9 mouse cellular contexts compared by ENCODE assay signal in the genomic region with DNA sequence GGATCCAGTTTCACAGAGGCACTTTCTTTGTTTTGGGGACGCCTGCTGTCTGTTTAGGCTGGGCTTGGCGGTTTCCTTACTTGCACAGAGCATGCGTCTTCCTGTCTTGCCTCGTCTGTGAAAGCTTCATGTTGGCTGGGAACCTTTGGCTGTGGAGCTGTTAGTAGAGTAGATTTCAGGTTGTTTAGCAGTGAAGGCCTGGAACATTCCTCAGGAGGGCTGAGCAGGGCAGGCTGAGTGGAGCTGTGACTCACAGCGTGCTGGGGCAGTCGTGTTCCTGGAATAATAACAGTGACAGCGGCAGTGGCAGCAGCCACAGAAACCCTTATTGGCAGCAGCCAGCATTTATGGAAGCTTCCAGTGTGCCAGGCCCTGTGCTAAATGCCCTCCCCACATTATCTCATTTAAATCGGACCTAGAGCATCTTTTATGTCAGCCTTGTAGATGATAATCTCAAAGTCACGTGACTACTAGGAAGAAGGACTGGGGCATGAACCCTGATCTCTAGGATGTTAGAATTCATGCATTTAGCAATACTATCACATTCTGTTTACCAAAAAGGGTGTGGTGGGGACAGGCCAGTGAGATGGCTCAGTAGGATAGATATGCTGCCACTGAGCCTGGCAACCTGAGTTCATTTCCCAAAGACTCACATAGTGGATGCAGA. TPM values are rescaled to one million over a fixed set of nuclear protein-coding genes. Genes with fewer than 3 reads are reported as not detected.
DNase-seq lines count a peak whose midpoint lies in the region; ATAC-seq and TF ChIP-seq lines count a peak whose summit lies in the region.
"Had no signal": no experiment of that assay in that cellular context is flagged by ENCODE, and none has a peak within 500 bp of the region (broad histone marks: within the 10 kb centered on the region; RNA-seq: fewer than 3 reads in every experiment).

No protein-coding gene starts in this region.

- H3K36me3 ChIP-seq in midbrain, postnatal 0 days (ENCODE audit: insufficient read depth, low read length) = no peaks in the 10 kb centered on the region
- H3K36me3 ChIP-seq in midbrain, embryonic 15.5 days (replicated peaks) = no peaks in the 10 kb centered on the region
- H3K36me3 ChIP-seq in heart, embryonic 15.5 days = no peaks in the 10 kb centered on the region
- H3K36me3 ChIP-seq in myocyte (ENCODE audit: control insufficient read depth, insufficient read depth) = no peaks in the 10 kb centered on the region
- H3K36me3 ChIP-seq in intestine, postnatal 0 days (ENCODE audit: control insufficient read depth, insufficient read depth) = no peaks in the 10 kb centered on the region
- H3K36me3 ChIP-seq: midbrain, embryonic 12.5 days had no signal

- H3K9ac ChIP-seq in midbrain, postnatal 0 days (replicated peaks; ENCODE audit: low read length, poor library complexity, severe bottlenecking) = no peak overlapping the region
- H3K9ac ChIP-seq in midbrain, embryonic 15.5 days = no peak overlapping the region
- no peak overlapping the region for H3K9ac ChIP-seq in heart, embryonic 15.5 days
- no peak overlapping the region for H3K9ac ChIP-seq in intestine, postnatal 0 days (ENCODE audit: low read depth, low read length)
- H3K9ac ChIP-seq: midbrain, embryonic 12.5 days had no signal

- DNase-seq in midbrain, postnatal 0 days (ENCODE audit: low spot score) = peak; percentile 15
- no peak for DNase-seq in cerebellum, adult 9-10 months
- DNase-seq in cerebellum, adult 18-20 months = no peak

- no peak overlapping the region for H3ac ChIP-seq in myocyte (ENCODE audit: control insufficient read depth, insufficient read length)

- H3K79me2 ChIP-seq in myocyte (ENCODE audit: control insufficient read depth, insufficient read depth) = no peaks in the 10 kb centered on the region

- H3K4me3 ChIP-seq in midbrain, postnatal 0 days (ENCODE audit: low read depth, low read length) = no peak overlapping the region
- no peak overlapping the region for H3K4me3 ChIP-seq in midbrain, embryonic 15.5 days
- H3K4me3 ChIP-seq in brown adipose tissue, adult 24 weeks (ENCODE audit: insufficient read depth, low read depth, low read length) = no peak overlapping the region
- H3K4me3 ChIP-seq in heart, embryonic 15.5 days = no peak overlapping the region
- no peak overlapping the region for H3K4me3 ChIP-seq in myocyte
- no peak overlapping the region for H3K4me3 ChIP-seq in intestine, postnatal 0 days (ENCODE audit: low read depth, low read length)
- H3K4me3 ChIP-seq: midbrain, embryonic 12.5 days had no signal

- 59% methylated on average over 9 of the region's 9 CpGs for WGBS in midbrain, postnatal 0 days
- WGBS in midbrain, embryonic 15.5 days = 67% methylated on average over 9 of the region's 9 CpGs
- WGBS in heart, embryonic 15.5 days = 39% methylated on average over 9 of the region's 9 CpGs
- 52% methylated on average over 9 of the region's 9 CpGs for WGBS in intestine, postnatal 0 days

- no peaks in the 10 kb centered on the region for H3K27me3 ChIP-seq in midbrain, postnatal 0 days (ENCODE audit: insufficient read depth, low read length)
- no peaks in the 10 kb centered on the region for H3K27me3 ChIP-seq in midbrain, embryonic 15.5 days (replicated peaks)
- H3K27me3 ChIP-seq in heart, embryonic 15.5 days = no peaks in the 10 kb centered on the region
- H3K27me3 ChIP-seq in myocyte (ENCODE audit: control insufficient read depth, insufficient read depth, insufficient read length) = no peaks in the 10 kb centered on the region
- H3K27me3 ChIP-seq in intestine, postnatal 0 days (replicated peaks; ENCODE audit: control insufficient read depth, insufficient read depth, low read length) = no peaks in the 10 kb centered on the region
- H3K27me3 ChIP-seq: midbrain, embryonic 12.5 days had no signal

- H3K27ac ChIP-seq in midbrain, postnatal 0 days (ENCODE audit: low read depth, low read length) = no peak overlapping the region
- no peak overlapping the region for H3K27ac ChIP-seq in midbrain, embryonic 15.5 days
- H3K27ac ChIP-seq in brown adipose tissue, adult 24 weeks (replicated peaks; ENCODE audit: low read depth, low read length) = peak overlapping the region; percentile 10; the same call in 1 of the 2 replicates
- H3K27ac ChIP-seq in heart, embryonic 15.5 days = peak overlapping the region; percentile 65
- H3K27ac ChIP-seq in intestine, postnatal 0 days (ENCODE audit: low read depth, low read length) = no peak overlapping the region
- H3K27ac ChIP-seq: midbrain, embryonic 12.5 days had no signal

- H3K4me1 ChIP-seq in midbrain, postnatal 0 days (ENCODE audit: insufficient read depth, low read length) = no peaks in the 10 kb centered on the region
- no peaks in the 10 kb centered on the region for H3K4me1 ChIP-seq in midbrain, embryonic 15.5 days
- H3K4me1 ChIP-seq in brown adipose tissue, adult 24 weeks (ENCODE audit: control insufficient read depth, insufficient read depth, insufficient read length, low read length) = peaks cover 4% of the 10 kb centered on the region; the same call in 1 of the 2 replicates
- H3K4me1 ChIP-seq in heart, embryonic 15.5 days (replicated peaks) = peaks cover 19% of the 10 kb centered on the region
- H3K4me1 ChIP-seq in intestine, postnatal 0 days (replicated peaks; ENCODE audit: control insufficient read depth, insufficient read depth, low read length) = no peaks in the 10 kb centered on the region

- no peak for TF ChIP-seq POLR2A in myocyte (IDR thresholded peaks at IDR 0.05; ENCODE audit: insufficient read length, low read depth)

- no peak overlapping the region for H3K4me2 ChIP-seq in midbrain, postnatal 0 days (ENCODE audit: low read depth, low read length, poor library complexity, severe bottlenecking)
- no peak overlapping the region for H3K4me2 ChIP-seq in midbrain, embryonic 15.5 days
- no peak overlapping the region for H3K4me2 ChIP-seq in heart, embryonic 15.5 days
- peak overlapping the region; percentile 15 for H3K4me2 ChIP-seq in myocyte (ENCODE audit: low read depth)
- no peak overlapping the region for H3K4me2 ChIP-seq in intestine, postnatal 0 days (replicated peaks; ENCODE audit: low read depth)
- H3K4me2 ChIP-seq: midbrain, embryonic 12.5 days had no signal

- no peak for TF ChIP-seq CTCF in midbrain, postnatal 0 days (IDR thresholded peaks at IDR 0.05)
- TF ChIP-seq CTCF in intestine, postnatal 0 days (IDR thresholded peaks at IDR 0.05; ENCODE audit: low read depth) = no peak

- H3K9me3 ChIP-seq in midbrain, postnatal 0 days (ENCODE audit: low read length) = no peaks in the 10 kb centered on the region
- H3K9me3 ChIP-seq in midbrain, embryonic 15.5 days = no peaks in the 10 kb centered on the region
- no peaks in the 10 kb centered on the region for H3K9me3 ChIP-seq in heart, embryonic 15.5 days (replicated peaks)
- no peaks in the 10 kb centered on the region for H3K9me3 ChIP-seq in intestine, postnatal 0 days (ENCODE audit: control insufficient read depth)
- H3K9me3 ChIP-seq: midbrain, embryonic 12.5 days had no signal

- no peak for ATAC-seq in midbrain, postnatal 0 days (ENCODE audit: low FRiP score)
- no peak for ATAC-seq in midbrain, embryonic 15.5 days (replicated peaks)
- ATAC-seq in heart, embryonic 15.5 days (replicated peaks; ENCODE audit: insufficient number of reproducible peaks, insufficient read depth, low FRiP score, low read depth) = peak; percentile 67; the same call in 1 of the 2 replicates
- no peak for ATAC-seq in intestine, postnatal 0 days

TF ChIP-seq in myocyte, 11 proteins besides CTCF, POLR2A, EP300 and RAD21:
- TF ChIP-seq MYOG (IDR thresholded peaks at IDR 0.05; ENCODE audit: control insufficient read depth in 1 of 3, insufficient read depth in 1 of 3, insufficient read length in 2 of 3, low read depth in 2 of 3) (no peak), MYOD1 (IDR thresholded peaks at IDR 0.05; ENCODE audit: control insufficient read depth in 1 of 3, insufficient read length in 2 of 3, low read depth in 2 of 3) (peak in 1 of 3 experiments; percentile 23), USF1 (IDR thresholded peaks at IDR 0.05; ENCODE audit: low read depth) (peak; percentile 60)

RNA-seq across cellular contexts. Expression of a gene that starts 41.5 kb away (rescaled TPM):
- 2.8 and 3.1 TPM in 2 replicates for total RNA-seq in midbrain, postnatal 0 days (2014; rRNA removed)
- polyA plus RNA-seq in midbrain, postnatal 0 days (2015; fragmentation: Nextera tagmentation; extraction: Ambion mirVana) = 0.74 and 1.1 TPM in 2 replicates
- 0.56 and 1.1 TPM in 2 replicates for polyA plus RNA-seq in midbrain, embryonic 15.5 days (2015; fragmentation: Nextera tagmentation; extraction: Ambion mirVana)
- 2.9 and 3.0 TPM in 2 replicates for polyA plus RNA-seq in brown adipose tissue, adult 24 weeks (2012; ENCODE audit: insufficient read depth, insufficient read length, missing spikeins)
- polyA plus RNA-seq in heart, embryonic 15.5 days (2015; fragmentation: Nextera tagmentation; extraction: Ambion mirVana) = 17.0 and 21.7 TPM in 2 replicates
- polyA plus RNA-seq in myocyte (2012; fragmentation: generic; extraction: Trizol) = 2.4 TPM
- polyA plus RNA-seq in intestine, postnatal 0 days (2015; fragmentation: Nextera tagmentation; extraction: Ambion mirVana) = 0.74 and 0.85 TPM in 2 replicates

Comparison
In these comparisons a context has a peak if more than half of its experiments do, and no peak if none do; other contexts are left out.
1. H3K27ac ChIP-seq: peak in brown adipose tissue, adult 24 weeks (single experiment) and heart, embryonic 15.5 days (single experiment); none in midbrain, postnatal 0 days (single experiment), midbrain, embryonic 15.5 days (single experiment) and intestine, postnatal 0 days (single experiment).